Mouse (Mus musculus): ENCODE measurements at regions not wholly inside any gene's neighbourhood (a gene's known extent, or its start where the extent isn't known, plus 50 kb on each side); places are given as distances from the start of the nearest gene placed in this dataset.
A peak's percentile ranks its signal among the peaks of the same experiment; 100 is the strongest.

GRCm38 (mm10) chr4:12285983-12286382, 114.2 kb upstream of the Fam92a start:
- no peak for DNase-seq (ENCODE audit: extremely low read depth, insufficient read length, low spot score)

- DNase-seq (ENCODE audit: extremely low read depth, insufficient read length, low spot score): no peak
Measured at GRCm38 (mm10) chr4:12277949-12278348, 106.1 kb upstream of the Fam92a start.

GRCm38 (mm10) chr4:12273369-12273768, 101.6 kb upstream of the Fam92a start:
- DNase-seq (ENCODE audit: extremely low read depth, insufficient read length, low spot score): no peak

GRCm38 (mm10) chr4:12272914-12273313, 101.1 kb upstream of the Fam92a start:
- no peak for DNase-seq (ENCODE audit: extremely low read depth, insufficient read length, low spot score)

- DNase-seq (ENCODE audit: extremely low read depth, insufficient read length, low spot score): no peak
Measured at GRCm38 (mm10) chr4:12272378-12272777, 100.6 kb upstream of the Fam92a start.

- DNase-seq (ENCODE audit: extremely low read depth, insufficient read length, low spot score): no peak
Measured at GRCm38 (mm10) chr4:12263746-12264145, 91.9 kb upstream of the Fam92a start.

GRCm38 (mm10) chr4:12263197-12263596, 91.4 kb upstream of the Fam92a start:
- no peak for DNase-seq (ENCODE audit: extremely low read depth, insufficient read length, low spot score)

- no peak for DNase-seq (ENCODE audit: extremely low read depth, insufficient read length, low spot score)
Measured at GRCm38 (mm10) chr4:12247994-12248393, 76.2 kb upstream of the Fam92a start.

- no peak for DNase-seq (ENCODE audit: extremely low read depth, insufficient read length, low spot score)
Measured at GRCm38 (mm10) chr4:12246595-12246994, 74.8 kb upstream of the Fam92a start.

GRCm38 (mm10) chr4:12240941-12241571, 69.2 kb upstream of the Fam92a start:
- DNase-seq (ENCODE audit: extremely low read depth, insufficient read length, low spot score): peak; percentile 10

- DNase-seq (ENCODE audit: extremely low read depth, insufficient read length, low spot score): no peak
Measured at GRCm38 (mm10) chr4:12230731-12231130, 58.9 kb upstream of the Fam92a start.
